Mouse (Mus musculus): ENCODE measurements around the gene Nipsnap1. TPM values are rescaled to one million over a fixed set of nuclear protein-coding genes. Genes with fewer than 3 reads are reported as not detected.

Nipsnap1 gene
- polyA plus RNA-seq, 1 experiment, result 15.1 TPM

DNA sequence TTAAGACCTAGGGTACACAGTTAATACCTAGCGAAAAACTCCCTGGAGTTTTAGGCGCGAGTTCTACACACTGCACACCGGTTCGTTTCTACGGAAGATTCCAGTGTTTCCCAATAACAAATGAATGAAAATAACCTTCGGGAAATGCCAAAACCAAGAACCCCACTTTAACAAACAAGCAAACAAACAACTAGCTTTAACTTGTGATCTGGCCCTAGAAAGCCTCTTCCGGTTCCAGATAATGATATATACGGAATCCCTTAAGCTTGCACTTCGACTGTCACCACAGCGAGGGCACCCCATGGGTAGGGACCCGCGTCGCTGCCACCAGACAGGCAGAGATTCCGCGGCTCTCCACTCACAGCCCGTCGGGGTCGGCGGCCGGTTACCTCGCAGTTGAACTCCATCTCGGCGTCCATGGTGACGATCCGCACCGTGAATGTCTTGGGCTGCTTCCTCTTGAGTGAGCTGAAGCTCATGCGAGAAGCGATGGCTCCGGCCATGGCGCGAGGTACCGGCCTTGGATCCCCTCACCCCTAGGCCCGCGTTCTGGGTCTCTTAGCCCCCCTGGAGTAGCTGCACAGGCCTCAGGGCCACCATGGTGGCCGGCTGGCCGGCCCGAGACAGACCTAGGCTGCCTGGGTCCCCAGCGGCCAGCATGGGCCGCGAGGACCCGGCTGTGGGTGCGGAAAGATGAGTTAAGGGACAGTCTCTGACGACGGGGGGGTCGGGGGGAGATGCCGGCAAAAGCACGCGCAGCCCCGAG, 25.1 kb upstream of the Nipsnap1 start:
- H3K27me3 ChIP-seq (ENCODE audit: control insufficient read depth, insufficient read depth, insufficient read length), result no peaks in the 10 kb centered on the region
- H3ac ChIP-seq (ENCODE audit: control insufficient read depth, insufficient read length, low read depth), result peak overlapping the region; percentile 77
- H3K79me3 ChIP-seq (ENCODE audit: low read depth), result peaks cover 20% of the 10 kb centered on the region
- no peaks in the 10 kb centered on the region for H3K36me3 ChIP-seq (ENCODE audit: control insufficient read depth, insufficient read depth)
- peaks cover 45% of the 10 kb centered on the region for H3K79me2 ChIP-seq (ENCODE audit: control insufficient read depth, insufficient read depth)
- peak overlapping the region; percentile 92 for H3K4me3 ChIP-seq (ENCODE audit: insufficient read depth, poor library complexity, severe bottlenecking)
- TF ChIP-seq CTCF (IDR thresholded peaks at IDR 0.05; ENCODE audit: control insufficient read depth, insufficient read depth, insufficient read length), result no peak
- no peak for TF ChIP-seq MAX (IDR thresholded peaks at IDR 0.05)

GRCm38 (mm10) chr11:4849258-4849943, 24.4 kb upstream of the Nipsnap1 start, which contains the start of gene Nf2:
TSS of gene Nf2 (minus strand) at chr11:4849536.
- Histone ChIP-seq H3K27me3 (ENCODE audit: control insufficient read depth, insufficient read depth, insufficient read length) (no peaks in the 10 kb centered on the region), H3K79me2 (ENCODE audit: control insufficient read depth, insufficient read depth) (peaks cover 38% of the 10 kb centered on the region), H3K4me3 (ENCODE audit: insufficient read depth, poor library complexity, severe bottlenecking) (peak within 1 kb of the TSS; percentile 92), H3K79me3 (ENCODE audit: low read depth) (peaks cover 17% of the 10 kb centered on the region), H3ac (ENCODE audit: control insufficient read depth, insufficient read length, low read depth) (peak within 1 kb of the TSS; percentile 77), H3K36me3 (ENCODE audit: control insufficient read depth, insufficient read depth) (no peaks in the 10 kb centered on the region)
- peak; percentile 96 for TF ChIP-seq MAX (IDR thresholded peaks at IDR 0.05)
- TF ChIP-seq CTCF (IDR thresholded peaks at IDR 0.05; ENCODE audit: control insufficient read depth, insufficient read depth, insufficient read length), result no peak
- no peak for TF ChIP-seq USF1 (IDR thresholded peaks at IDR 0.05; ENCODE audit: low read depth)

DNA sequence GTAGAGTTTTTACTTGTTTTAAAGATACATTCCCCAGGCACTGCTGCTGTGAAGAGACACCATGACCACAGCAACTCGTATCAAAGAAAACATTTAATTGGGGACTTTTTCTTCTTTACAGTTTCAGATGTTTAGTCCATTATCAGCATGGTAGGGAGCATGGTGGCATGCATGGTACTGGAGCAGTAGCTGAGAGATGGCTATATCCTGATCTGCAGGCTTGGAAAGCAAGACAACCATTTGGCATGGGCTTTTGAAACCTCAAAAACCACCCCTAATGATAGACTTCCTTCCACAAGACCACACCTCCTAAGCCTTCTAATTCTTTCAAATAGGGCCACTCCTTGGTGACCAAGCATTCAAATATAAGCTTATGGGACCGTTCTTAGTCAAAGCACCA, 23.3 kb upstream of the Nipsnap1 start:
- no peak overlapping the region for H3K4me3 ChIP-seq (ENCODE audit: insufficient read depth, poor library complexity, severe bottlenecking)

DNA sequence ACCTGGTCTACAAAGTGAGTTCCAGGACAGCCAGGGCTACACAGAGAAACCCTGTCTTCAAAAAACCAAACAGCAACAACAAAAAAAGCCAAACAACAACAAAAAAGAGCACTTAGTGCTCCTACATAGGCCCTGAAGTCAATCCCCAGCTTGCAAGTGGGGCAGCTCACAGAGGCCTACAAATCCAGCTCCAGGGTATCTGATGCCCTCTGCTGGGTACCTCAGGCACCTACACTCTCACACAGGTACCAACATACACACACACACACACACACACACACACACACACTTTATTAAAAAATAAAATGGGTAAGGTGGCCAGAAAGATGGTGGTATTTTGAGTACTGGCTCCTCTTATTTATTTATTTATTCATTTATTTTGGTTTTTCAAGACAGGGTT, 20.7 kb upstream of the Nipsnap1 start:
- TF ChIP-seq MYOG (IDR thresholded peaks at IDR 0.05; ENCODE audit: control insufficient read depth, extremely low read depth, insufficient read length) (no peak), CTCF (IDR thresholded peaks at IDR 0.05; ENCODE audit: control insufficient read depth, insufficient read depth, insufficient read length) (no peak), USF1 (IDR thresholded peaks at IDR 0.05; ENCODE audit: low read depth) (no peak), CEBPB (IDR thresholded peaks at IDR 0.05; ENCODE audit: low read depth) (no peak), FOSL1 (IDR thresholded peaks at IDR 0.05; ENCODE audit: insufficient read depth, low read length, poor library complexity, severe bottlenecking) (no peak), MYOD1 (IDR thresholded peaks at IDR 0.05; ENCODE audit: control insufficient read depth, insufficient read length, low read depth) (no peak), MAX (IDR thresholded peaks at IDR 0.05) (no peak)
- Histone ChIP-seq H3K27me3 (ENCODE audit: control insufficient read depth, insufficient read depth, insufficient read length) (no peaks in the 10 kb centered on the region), H3K79me2 (ENCODE audit: control insufficient read depth, insufficient read depth) (peaks cover 11% of the 10 kb centered on the region), H3K36me3 (ENCODE audit: control insufficient read depth, insufficient read depth) (no peaks in the 10 kb centered on the region), H3K79me3 (ENCODE audit: low read depth) (peaks cover 6% of the 10 kb centered on the region), H3K4me3 (ENCODE audit: insufficient read depth, poor library complexity, severe bottlenecking) (no peak overlapping the region), H3ac (ENCODE audit: control insufficient read depth, insufficient read length, low read depth) (no peak overlapping the region)

More for the DNA sequence above, 23.3 kb upstream of the Nipsnap1 start:
- TF ChIP-seq CEBPB (IDR thresholded peaks at IDR 0.05; ENCODE audit: low read depth), result no peak
- TF ChIP-seq MYOD1 (IDR thresholded peaks at IDR 0.05; ENCODE audit: control insufficient read depth, insufficient read length, low read depth), result no peak
- no peak for TF ChIP-seq MAX (IDR thresholded peaks at IDR 0.05)
- TF ChIP-seq USF1 (IDR thresholded peaks at IDR 0.05; ENCODE audit: low read depth), result no peak
- no peak for TF ChIP-seq CTCF (IDR thresholded peaks at IDR 0.05; ENCODE audit: control insufficient read depth, insufficient read depth, insufficient read length)
- TF ChIP-seq FOSL1 (IDR thresholded peaks at IDR 0.05; ENCODE audit: insufficient read depth, low read length, poor library complexity, severe bottlenecking), result no peak
- no peak for TF ChIP-seq MYOG (IDR thresholded peaks at IDR 0.05; ENCODE audit: control insufficient read depth, extremely low read depth, insufficient read length)
- no peaks in the 10 kb centered on the region for H3K36me3 ChIP-seq (ENCODE audit: control insufficient read depth, insufficient read depth)
- H3K79me3 ChIP-seq (ENCODE audit: low read depth), result peaks cover 17% of the 10 kb centered on the region
- H3K79me2 ChIP-seq (ENCODE audit: control insufficient read depth, insufficient read depth), result peaks cover 38% of the 10 kb centered on the region
- H3ac ChIP-seq (ENCODE audit: control insufficient read depth, insufficient read length, low read depth), result no peak overlapping the region
- H3K27me3 ChIP-seq (ENCODE audit: control insufficient read depth, insufficient read depth, insufficient read length), result no peaks in the 10 kb centered on the region

DNA sequence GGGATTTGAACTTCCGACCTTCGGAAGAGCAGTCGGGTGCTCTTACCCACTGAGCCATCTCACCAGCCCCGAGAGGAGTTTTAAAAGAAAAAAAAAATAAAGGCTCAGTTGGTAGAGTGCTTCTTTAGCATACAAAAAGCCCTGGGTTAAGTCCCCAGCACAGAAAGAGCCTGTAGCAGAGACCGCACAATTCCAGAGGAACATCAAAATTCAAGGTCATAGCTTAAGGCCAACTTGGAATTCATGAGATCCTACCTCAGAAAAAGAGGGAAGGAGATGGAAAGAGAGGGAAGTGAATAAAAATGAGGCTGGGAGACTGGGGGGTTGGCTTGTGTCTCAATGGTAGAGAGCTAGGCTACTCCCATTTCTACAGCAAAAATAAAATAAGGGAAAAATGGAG, 19.6 kb upstream of the Nipsnap1 start:
- Histone ChIP-seq H3ac (ENCODE audit: control insufficient read depth, insufficient read length, low read depth) (no peak overlapping the region), H3K4me3 (ENCODE audit: insufficient read depth, poor library complexity, severe bottlenecking) (no peak overlapping the region), H3K79me2 (ENCODE audit: control insufficient read depth, insufficient read depth) (no peaks in the 10 kb centered on the region), H3K79me3 (ENCODE audit: low read depth) (no peaks in the 10 kb centered on the region), H3K27me3 (ENCODE audit: control insufficient read depth, insufficient read depth, insufficient read length) (no peaks in the 10 kb centered on the region), H3K36me3 (ENCODE audit: control insufficient read depth, insufficient read depth) (no peaks in the 10 kb centered on the region)
- TF ChIP-seq FOSL1 (IDR thresholded peaks at IDR 0.05; ENCODE audit: insufficient read depth, low read length, poor library complexity, severe bottlenecking) (no peak), CEBPB (IDR thresholded peaks at IDR 0.05; ENCODE audit: low read depth) (no peak), MYOD1 (IDR thresholded peaks at IDR 0.05; ENCODE audit: control insufficient read depth, insufficient read length, low read depth) (no peak), USF1 (IDR thresholded peaks at IDR 0.05; ENCODE audit: low read depth) (no peak), MAX (IDR thresholded peaks at IDR 0.05) (no peak), CTCF (IDR thresholded peaks at IDR 0.05; ENCODE audit: control insufficient read depth, insufficient read depth, insufficient read length) (no peak), MYOG (IDR thresholded peaks at IDR 0.05; ENCODE audit: control insufficient read depth, extremely low read depth, insufficient read length) (no peak)

All from C2C12 (cell line).